Mouse (Mus musculus): ENCODE results near the gene Sox13. TPM values are rescaled to one million over a fixed set of nuclear protein-coding genes. Genes with fewer than 3 reads are reported as not detected.

Gene Sox13
- polyA plus RNA-seq, 1 experiment = not detected

GRCm38 (mm10) chr1:133408321-133408720 is 15.9 kb downstream of the Sox13 start:
- TF ChIP-seq POLR2A (IDR thresholded peaks at IDR 0.05; ENCODE audit: borderline replicate concordance, low read depth, low read length) = no peak
- no peak for TF ChIP-seq CTCF (IDR thresholded peaks at IDR 0.05; ENCODE audit: low read depth, low read length)
- H3K4me1 ChIP-seq (ENCODE audit: control insufficient read depth, insufficient read depth, low read length) = no peaks in the 10 kb centered on the region
- no peak overlapping the region for H3K4me3 ChIP-seq (ENCODE audit: insufficient read depth, low read length)
- no peak overlapping the region for H3K27ac ChIP-seq (ENCODE audit: insufficient read depth, low read depth, low read length)

- no peaks in the 10 kb centered on the region for H3K4me1 ChIP-seq (ENCODE audit: control insufficient read depth, insufficient read depth, low read length)
- H3K4me3 ChIP-seq (ENCODE audit: insufficient read depth, low read length) = no peak overlapping the region
- H3K27ac ChIP-seq (ENCODE audit: insufficient read depth, low read depth, low read length) = no peak overlapping the region
- TF ChIP-seq POLR2A (IDR thresholded peaks at IDR 0.05; ENCODE audit: borderline replicate concordance, low read depth, low read length) = no peak
- no peak for TF ChIP-seq CTCF (IDR thresholded peaks at IDR 0.05; ENCODE audit: low read depth, low read length)
Observed at GRCm38 (mm10) chr1:133407436-133407835, 16.7 kb downstream of the Sox13 start.

- Histone ChIP-seq H3K4me3 (ENCODE audit: insufficient read depth, low read length) (no peak overlapping the region), H3K4me1 (ENCODE audit: control insufficient read depth, insufficient read depth, low read length) (no peaks in the 10 kb centered on the region), H3K27ac (ENCODE audit: insufficient read depth, low read depth, low read length) (no peak overlapping the region)
- TF ChIP-seq POLR2A (IDR thresholded peaks at IDR 0.05; ENCODE audit: borderline replicate concordance, low read depth, low read length) (no peak), CTCF (IDR thresholded peaks at IDR 0.05; ENCODE audit: low read depth, low read length) (no peak)
Observed at GRCm38 (mm10) chr1:133406614-133407013, 17.6 kb downstream of the Sox13 start.

- no peak overlapping the region for H3K27ac ChIP-seq (ENCODE audit: insufficient read depth, low read depth, low read length)
- H3K4me3 ChIP-seq (ENCODE audit: insufficient read depth, low read length) = no peak overlapping the region
- H3K4me1 ChIP-seq (ENCODE audit: control insufficient read depth, insufficient read depth, low read length) = no peaks in the 10 kb centered on the region
- no peak for TF ChIP-seq CTCF (IDR thresholded peaks at IDR 0.05; ENCODE audit: low read depth, low read length)
- no peak for TF ChIP-seq POLR2A (IDR thresholded peaks at IDR 0.05; ENCODE audit: borderline replicate concordance, low read depth, low read length)
Observed at GRCm38 (mm10) chr1:133404005-133404404, 20.2 kb downstream of the Sox13 start.

GRCm38 (mm10) chr1:133400014-133400725 is 24.0 kb downstream of the Sox13 start:
- H3K4me3 ChIP-seq (ENCODE audit: insufficient read depth, low read length) = no peak overlapping the region
- H3K27ac ChIP-seq (ENCODE audit: insufficient read depth, low read depth, low read length) = no peak overlapping the region
- TF ChIP-seq POLR2A (IDR thresholded peaks at IDR 0.05; ENCODE audit: borderline replicate concordance, low read depth, low read length) (no peak), CTCF (IDR thresholded peaks at IDR 0.05; ENCODE audit: low read depth, low read length) (no peak)
- no peaks in the 10 kb centered on the region for H3K4me1 ChIP-seq (ENCODE audit: control insufficient read depth, insufficient read depth, low read length)

GRCm38 (mm10) chr1:133397483-133398237 is 26.5 kb downstream of the Sox13 start:
- Histone ChIP-seq H3K27ac (ENCODE audit: insufficient read depth, low read depth, low read length) (no peak overlapping the region), H3K4me3 (ENCODE audit: insufficient read depth, low read length) (no peak overlapping the region)
- TF ChIP-seq CTCF (IDR thresholded peaks at IDR 0.05; ENCODE audit: low read depth, low read length) (no peak), POLR2A (IDR thresholded peaks at IDR 0.05; ENCODE audit: borderline replicate concordance, low read depth, low read length) (no peak)

GRCm38 (mm10) chr1:133397094-133397482 is 27.1 kb downstream of the Sox13 start:
- Histone ChIP-seq H3K4me3 (ENCODE audit: insufficient read depth, low read length) (no peak overlapping the region), H3K27ac (ENCODE audit: insufficient read depth, low read depth, low read length) (no peak overlapping the region)
- TF ChIP-seq CTCF (IDR thresholded peaks at IDR 0.05; ENCODE audit: low read depth, low read length) = no peak
- no peak for TF ChIP-seq POLR2A (IDR thresholded peaks at IDR 0.05; ENCODE audit: borderline replicate concordance, low read depth, low read length)

More at GRCm38 (mm10) chr1:133397483-133398237, 26.5 kb downstream of the Sox13 start:
- no peaks in the 10 kb centered on the region for H3K4me1 ChIP-seq (ENCODE audit: control insufficient read depth, insufficient read depth, low read length)

GRCm38 (mm10) chr1:133396693-133397092 is 27.5 kb downstream of the Sox13 start:
- TF ChIP-seq CTCF (IDR thresholded peaks at IDR 0.05; ENCODE audit: low read depth, low read length) (no peak), POLR2A (IDR thresholded peaks at IDR 0.05; ENCODE audit: borderline replicate concordance, low read depth, low read length) (no peak)
- no peaks in the 10 kb centered on the region for H3K4me1 ChIP-seq (ENCODE audit: control insufficient read depth, insufficient read depth, low read length)
- no peak overlapping the region for H3K27ac ChIP-seq (ENCODE audit: insufficient read depth, low read depth, low read length)
- H3K4me3 ChIP-seq (ENCODE audit: insufficient read depth, low read length) = no peak overlapping the region

More at GRCm38 (mm10) chr1:133397094-133397482, 27.1 kb downstream of the Sox13 start:
- no peaks in the 10 kb centered on the region for H3K4me1 ChIP-seq (ENCODE audit: control insufficient read depth, insufficient read depth, low read length)

- Histone ChIP-seq H3K4me1 (ENCODE audit: control insufficient read depth, insufficient read depth, low read length) (no peaks in the 10 kb centered on the region), H3K27ac (ENCODE audit: insufficient read depth, low read depth, low read length) (no peak overlapping the region), H3K4me3 (ENCODE audit: insufficient read depth, low read length) (no peak overlapping the region)
- no peak for TF ChIP-seq POLR2A (IDR thresholded peaks at IDR 0.05; ENCODE audit: borderline replicate concordance, low read depth, low read length)
- no peak for TF ChIP-seq CTCF (IDR thresholded peaks at IDR 0.05; ENCODE audit: low read depth, low read length)
Observed at GRCm38 (mm10) chr1:133394702-133395101, 29.5 kb downstream of the Sox13 start.

Measured in bone marrow macrophage, adult 2 months (primary cell).